Mouse (Mus musculus) heart, embryonic 14.5 days (tissue): ENCODE measurements around the gene Banp. TPM values are rescaled to one million over a fixed set of nuclear protein-coding genes. Genes with fewer than 3 reads are reported as not detected.
A peak's percentile ranks its signal among the peaks of the same experiment; 100 is the strongest.

ENCODE experiments used
- ATAC-seq: fragments of 200-750 bp; cut with Nextera tagmentation; 2 replicates; pipeline ENCODE4 v1.8.0; 2017; ENCODE audit warnings: low read depth, moderate TSS enrichment; ENCODE audit not compliant: insufficient number of reproducible peaks, insufficient read depth, low FRiP score
- H3K27ac ChIP-seq, 2 experiments: fragments of 200-500 bp in 1 of 2; fragments of 300-500 bp in 1 of 2; sonication (generic) in 1 of 2; replicated peaks in 1 of 2; 2 replicates each; pipeline ENCODE4 v1.5.1; 2012 to 2014; ENCODE audit warnings: low read depth in 2 of 2, low read length in 2 of 2, control low read depth in 1 of 2, mild to moderate bottlenecking in 1 of 2, mixed read lengths in 1 of 2; ENCODE audit not compliant: control insufficient read depth in 1 of 2, insufficient read depth in 1 of 2
- H3K27me3 ChIP-seq: fragments of 300-500 bp; sonication (generic); 2 replicates; pipeline ENCODE4 v1.6.1; 2014; ENCODE audit warnings: mild to moderate bottlenecking, low read length, control low read depth; ENCODE audit not compliant: control insufficient read depth, insufficient read depth
- H3K36me3 ChIP-seq: fragments of 300-500 bp; sonication (generic); 2 replicates; pipeline ENCODE4 v1.6.1; 2014; ENCODE audit warnings: mild to moderate bottlenecking, control low read depth, low read length, mixed read lengths; ENCODE audit not compliant: control insufficient read depth, insufficient read depth
- H3K4me1 ChIP-seq, 2 experiments: fragments of 200-500 bp in 1 of 2; fragments of 300-500 bp in 1 of 2; sonication (generic) in 1 of 2; 2 replicates each; pipeline ENCODE4 v1.6.1; 2012 to 2014; ENCODE audit warnings: low read length in 2 of 2, control low read depth in 1 of 2, mixed read lengths in 1 of 2; ENCODE audit not compliant: control insufficient read depth in 2 of 2, insufficient read depth in 2 of 2
- H3K4me2 ChIP-seq: fragments of 300-500 bp; sonication (generic); 2 replicates; pipeline ENCODE4 v1.6.1; 2014; ENCODE audit warnings: mild to moderate bottlenecking, low read length
- H3K4me3 ChIP-seq, 2 experiments: fragments of 200-500 bp in 1 of 2; fragments of 300-500 bp in 1 of 2; sonication (generic) in 1 of 2; 2 replicates each; pipeline ENCODE4 v1.5.1; 2012 to 2014; ENCODE audit warnings: low read length in 2 of 2, mild to moderate bottlenecking in 2 of 2, control low read depth in 1 of 2, low read depth in 1 of 2, moderate library complexity in 1 of 2; ENCODE audit not compliant: control insufficient read depth in 1 of 2, insufficient read depth in 1 of 2
- H3K9ac ChIP-seq: fragments of 300-500 bp; sonication (generic); 2 replicates; pipeline ENCODE4 v1.6.1; 2014; ENCODE audit warnings: mild to moderate bottlenecking, low read length
- H3K9me3 ChIP-seq: fragments of 300-500 bp; sonication (generic); 2 replicates; pipeline ENCODE4 v1.6.1; 2016; ENCODE audit warnings: low read length, control low read depth; ENCODE audit not compliant: control insufficient read depth
- WGBS: fragments of 180-500 bp; shearing (Covaris S2); extraction: QIAGEN DNeasy Blood & Tissue Kit; methylation state at CpG from one replicate; pipeline ENCODE4 v1.1.7; 2014; 5-methylcytosine and 5-hydroxymethylcytosine counted together
- polyA plus RNA-seq: library from polyadenylated mRNA; unstranded; fragments of >200 nt; fragmentation: Nextera tagmentation; extraction: Ambion mirVana; gene quantifications from 2 replicates; pipeline ENCODE4 v1.2.1, GENCODE M21; 2014

Gene Banp
- polyA plus RNA-seq, 1 experiment from 2014 or later, result 21.2 TPM

GRCm38 (mm10) chr8:122022705-122023104, 73.2 kb downstream of the Banp start:
- Histone ChIP-seq H3K4me2 (no peak overlapping the region), H3K27ac (no peak overlapping the region), H3K9ac (no peak overlapping the region), H3K4me3 (no peak overlapping the region), H3K27me3 (no peaks in the 10 kb centered on the region), H3K4me1 (peaks cover 18 to 40% of the 10 kb centered on the region in 2 experiments), H3K9me3 (no peaks in the 10 kb centered on the region), H3K36me3 (peaks cover 60% of the 10 kb centered on the region)
- 83% methylated on average over 4 of the region's 4 CpGs for WGBS
- ATAC-seq, result no peak

GRCm38 (mm10) chr8:122025546-122025945, 76.0 kb downstream of the Banp start:
- Histone ChIP-seq H3K27ac (no peak overlapping the region), H3K9me3 (no peaks in the 10 kb centered on the region), H3K4me3 (no peak overlapping the region), H3K27me3 (no peaks in the 10 kb centered on the region), H3K4me1 (peaks cover 5 to 18% of the 10 kb centered on the region in 2 experiments), H3K4me2 (no peak overlapping the region), H3K9ac (no peak overlapping the region), H3K36me3 (peaks cover 53% of the 10 kb centered on the region)
- 92% methylated on average over 9 of the region's 9 CpGs for WGBS
- ATAC-seq, result no peak

- H3K27me3 ChIP-seq, result no peaks in the 10 kb centered on the region
- peaks cover 11 to 12% of the 10 kb centered on the region in 2 experiments for H3K4me1 ChIP-seq
- H3K27ac ChIP-seq, result no peak overlapping the region
- H3K4me3 ChIP-seq, result no peak overlapping the region
- ATAC-seq, result no peak
- no peak overlapping the region for H3K9ac ChIP-seq
- WGBS, result 89% methylated on average over 4 of the region's 4 CpGs
- no peaks in the 10 kb centered on the region for H3K9me3 ChIP-seq
- peaks cover 40% of the 10 kb centered on the region for H3K36me3 ChIP-seq
- no peak overlapping the region for H3K4me2 ChIP-seq
Measured at GRCm38 (mm10) chr8:122028116-122028515, 78.6 kb downstream of the Banp start.

GRCm38 (mm10) chr8:122030965-122031364, 81.4 kb downstream of the Banp start:
- peaks cover 18 to 21% of the 10 kb centered on the region in 2 experiments for H3K4me1 ChIP-seq
- ATAC-seq, result no peak
- no peaks in the 10 kb centered on the region for H3K9me3 ChIP-seq
- no peak overlapping the region for H3K4me2 ChIP-seq
- H3K27ac ChIP-seq, result no peak overlapping the region
- WGBS, result 22% methylated on average over 7 of the region's 7 CpGs
- H3K27me3 ChIP-seq, result no peaks in the 10 kb centered on the region
- H3K4me3 ChIP-seq, result no peak overlapping the region
- no peak overlapping the region for H3K9ac ChIP-seq
- H3K36me3 ChIP-seq, result peaks cover 14% of the 10 kb centered on the region

GRCm38 (mm10) chr8:122032741-122033140, 83.2 kb downstream of the Banp start:
- H3K36me3 ChIP-seq, result no peaks in the 10 kb centered on the region
- H3K9me3 ChIP-seq, result no peaks in the 10 kb centered on the region
- H3K9ac ChIP-seq, result no peak overlapping the region
- peaks cover 32 to 39% of the 10 kb centered on the region in 2 experiments for H3K4me1 ChIP-seq
- H3K4me2 ChIP-seq, result no peak overlapping the region
- H3K4me3 ChIP-seq, result no peak overlapping the region
- 46% methylated on average over 9 of the region's 9 CpGs for WGBS
- no peak overlapping the region for H3K27ac ChIP-seq
- ATAC-seq, result no peak
- no peaks in the 10 kb centered on the region for H3K27me3 ChIP-seq

GRCm38 (mm10) chr8:122035543-122035942, 86.0 kb downstream of the Banp start:
- no peaks in the 10 kb centered on the region for H3K36me3 ChIP-seq
- no peak overlapping the region for H3K9ac ChIP-seq
- 73% methylated on average over 7 of the region's 7 CpGs for WGBS
- H3K9me3 ChIP-seq, result no peaks in the 10 kb centered on the region
- ATAC-seq, result no peak
- no peak overlapping the region; a peak in 1 of 4 replicates for H3K27ac ChIP-seq
- H3K27me3 ChIP-seq, result no peaks in the 10 kb centered on the region
- no peak overlapping the region for H3K4me3 ChIP-seq
- peaks cover 30 to 44% of the 10 kb centered on the region in 2 experiments for H3K4me1 ChIP-seq
- H3K4me2 ChIP-seq, result no peak overlapping the region

GRCm38 (mm10) chr8:122036325-122036724, 86.8 kb downstream of the Banp start:
- peak overlapping the region in 1 of 2 experiments; percentile 41; a peak in 2 of 4 replicates for H3K27ac ChIP-seq
- no peaks in the 10 kb centered on the region for H3K27me3 ChIP-seq
- H3K4me1 ChIP-seq, result peaks cover 23 to 39% of the 10 kb centered on the region in 2 experiments
- 34% methylated on average over 6 of the region's 6 CpGs for WGBS
- H3K9ac ChIP-seq, result no peak overlapping the region
- H3K4me3 ChIP-seq, result no peak overlapping the region
- H3K36me3 ChIP-seq, result no peaks in the 10 kb centered on the region
- no peak overlapping the region for H3K4me2 ChIP-seq
- no peaks in the 10 kb centered on the region for H3K9me3 ChIP-seq
- 0 out of 2 replicates have a peak, but pooled peaks have one; percentile 22 for ATAC-seq

- H3K9me3 ChIP-seq, result no peaks in the 10 kb centered on the region
- no peaks in the 10 kb centered on the region for H3K27me3 ChIP-seq
Measured at GRCm38 (mm10) chr8:122037279-122037678, 87.7 kb downstream of the Banp start.

More at GRCm38 (mm10) chr8:122037279-122037678, 87.7 kb downstream of the Banp start:
- H3K9ac ChIP-seq, result no peak overlapping the region
- H3K36me3 ChIP-seq, result no peaks in the 10 kb centered on the region
- H3K4me3 ChIP-seq, result no peak overlapping the region
- H3K4me1 ChIP-seq, result peaks cover 24 to 40% of the 10 kb centered on the region in 2 experiments
- WGBS, result 57% methylated on average over 7 of the region's 7 CpGs
- H3K27ac ChIP-seq, result no peak overlapping the region
- no peak overlapping the region for H3K4me2 ChIP-seq
- ATAC-seq, result no peak
